Mouse (Mus musculus) hindbrain, embryonic 14.5 days (tissue): Measurements from ENCODE around the gene Zfp352. TPM values are rescaled to one million over a fixed set of nuclear protein-coding genes. Genes with fewer than 3 reads are reported as not detected.
"Not testable (repeated sequence)": the region's sequence is repeated elsewhere in the genome, so short reads cannot be mapped to it uniquely, and the experiment has no call there.

ENCODE experiments used
- ATAC-seq: fragments of 200-750 bp; cut with Nextera tagmentation; 2 replicates; pipeline ENCODE4 v1.8.0; 2017; ENCODE audit warnings: moderate number of reproducible peaks, mild to moderate bottlenecking, moderate TSS enrichment, moderate library complexity; ENCODE audit not compliant: low FRiP score
- DNase-seq: peaks from one replicate; pipeline ENCODE4 v3.0.0-alpha.2; 2015; ENCODE audit warnings: low spot score
- H3K27ac ChIP-seq: fragments of 300-500 bp; sonication (generic); 2 replicates; pipeline ENCODE4 v1.5.1; 2014; ENCODE audit warnings: mild to moderate bottlenecking, moderate library complexity
- H3K27me3 ChIP-seq: fragments of 300-500 bp; sonication (generic); 2 replicates; pipeline ENCODE4 v1.6.1; 2014; ENCODE audit warnings: mild to moderate bottlenecking, low read length, mixed read lengths; ENCODE audit not compliant: control insufficient read depth, insufficient read depth
- H3K36me3 ChIP-seq: fragments of 300-500 bp; sonication (generic); replicated peaks from 2 replicates; pipeline ENCODE4 v1.6.1; 2014; ENCODE audit not compliant: control insufficient read depth, insufficient read depth
- H3K4me1 ChIP-seq: fragments of 300-500 bp; sonication (generic); replicated peaks from 2 replicates; pipeline ENCODE4 v1.6.1; 2014; ENCODE audit warnings: antibody characterized with exemption, low read length, mixed read lengths; ENCODE audit not compliant: control insufficient read depth, insufficient read depth
- H3K4me2 ChIP-seq: fragments of 300-500 bp; sonication (generic); replicated peaks from 2 replicates; pipeline ENCODE4 v1.6.1; 2014; ENCODE audit warnings: mild to moderate bottlenecking, moderate library complexity
- H3K4me3 ChIP-seq: fragments of 300-500 bp; sonication (generic); replicated peaks from 2 replicates; pipeline ENCODE4 v1.5.1; 2014; ENCODE audit warnings: mild to moderate bottlenecking, low read length
- H3K9ac ChIP-seq: fragments of 300-500 bp; sonication (generic); 2 replicates; pipeline ENCODE4 v1.6.1; 2014
- H3K9me3 ChIP-seq: fragments of 300-500 bp; sonication (generic); 2 replicates; pipeline ENCODE4 v1.6.1; 2016; ENCODE audit warnings: low read length; ENCODE audit not compliant: control insufficient read depth
- WGBS: fragments of 180-500 bp; shearing (Covaris S2); extraction: QIAGEN DNeasy Blood & Tissue Kit; methylation state at CpG from one replicate; pipeline ENCODE4 v1.1.7; 2014; 5-methylcytosine and 5-hydroxymethylcytosine counted together
- polyA plus RNA-seq: library from polyadenylated mRNA; unstranded; fragments of >200 nt; fragmentation: Nextera tagmentation; extraction: Ambion mirVana; gene quantifications from 2 replicates; pipeline ENCODE4 v1.2.1, GENCODE M21; 2014

Zfp352 gene
- polyA plus RNA-seq, result not detected in 2 replicates

DNA sequence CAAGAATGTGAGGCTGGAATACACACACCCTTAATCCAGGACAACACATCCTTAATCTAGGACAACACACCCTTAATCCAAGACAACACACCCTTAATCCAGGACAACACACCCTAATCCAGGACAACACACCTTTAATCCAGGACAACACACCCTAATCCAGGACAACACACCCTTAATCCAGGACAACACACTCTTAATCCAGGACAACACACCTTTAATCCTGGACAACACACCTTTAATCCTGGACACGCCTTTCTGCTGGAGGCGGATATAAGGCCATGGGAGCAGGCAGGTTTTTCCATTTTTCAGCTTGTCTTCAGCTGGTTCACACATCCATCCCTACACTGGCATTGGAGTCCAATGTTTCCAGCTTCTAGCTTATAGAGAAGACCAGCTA is at the start of gene Zfp352:
Zfp352 (plus strand) TSS at position 301 of the 400 bp plus-strand sequence.
- H3K4me1 ChIP-seq, result no peaks in the 10 kb centered on the region
- H3K27me3 ChIP-seq, result no peaks in the 10 kb centered on the region
- H3K27ac ChIP-seq, result no peak within 1 kb of the TSS
- no peak within 1 kb of the TSS for H3K4me3 ChIP-seq
- no peak within 1 kb of the TSS for H3K9ac ChIP-seq
- DNase-seq, result no peak
- H3K9me3 ChIP-seq, result no peaks in the 10 kb centered on the region
- H3K4me2 ChIP-seq, result no peak within 1 kb of the TSS
- WGBS, result 93% methylated on average over 2 of the region's 2 CpGs
- H3K36me3 ChIP-seq, result no peaks in the 10 kb centered on the region
- ATAC-seq, result no peak

DNA sequence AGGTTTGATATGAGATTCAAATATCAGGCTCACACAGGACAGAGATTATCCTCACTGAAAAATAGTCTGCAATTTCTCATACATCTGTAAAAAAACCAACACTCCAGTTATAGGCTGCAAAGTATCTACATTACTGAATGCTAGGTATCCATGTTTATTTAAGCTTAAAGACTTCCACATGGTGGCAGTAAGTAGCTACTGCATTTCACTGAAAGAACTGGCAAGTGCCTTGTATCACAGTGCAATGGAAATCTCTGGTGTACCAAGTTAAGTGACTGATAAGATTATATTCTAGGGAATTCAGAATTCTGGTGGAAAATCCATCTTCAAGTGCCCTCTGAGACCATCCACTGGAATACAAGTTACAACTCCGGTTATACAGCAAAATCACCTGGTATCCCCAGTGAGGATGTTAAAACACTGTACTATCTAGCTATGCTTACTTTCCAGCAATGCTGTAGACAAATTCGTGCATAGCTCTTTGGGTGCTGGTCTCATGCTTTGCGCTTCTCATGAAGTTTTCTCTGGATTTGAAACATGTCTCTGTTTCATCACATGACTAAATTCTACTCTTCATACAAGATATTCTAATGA is 47.6 kb upstream of the Zfp352 start:
- Histone ChIP-seq H3K9ac (no peak overlapping the region), H3K9me3 (no peaks in the 10 kb centered on the region), H3K36me3 (no peaks in the 10 kb centered on the region), H3K27me3 (no peaks in the 10 kb centered on the region), H3K4me2 (no peak overlapping the region), H3K4me1 (no peaks in the 10 kb centered on the region), H3K4me3 (no peak overlapping the region), H3K27ac (no peak overlapping the region)
- DNase-seq (peak; percentile 79), ATAC-seq (peak; percentile 72; the same call in 1 of the 2 replicates)
- WGBS, result 77% methylated on average over 3 of the region's 3 CpGs

DNA sequence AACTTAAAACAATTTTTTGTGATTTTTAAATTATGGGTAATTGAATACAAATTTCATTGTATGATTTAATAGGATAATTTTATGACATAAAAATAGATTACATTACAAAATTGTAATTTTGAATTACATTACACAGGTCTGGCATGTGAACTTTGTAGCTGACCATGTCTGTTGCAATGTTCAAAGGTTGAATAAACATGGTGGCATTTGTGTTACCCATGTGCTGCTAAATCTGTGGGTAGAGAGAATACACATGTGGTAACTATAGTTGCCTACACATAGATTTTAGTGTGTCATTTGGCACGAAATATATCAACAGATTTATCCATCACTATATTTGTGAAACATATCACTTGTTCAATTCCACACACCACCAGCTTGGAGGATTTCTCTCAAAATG is 44.6 kb upstream of the Zfp352 start:
- Histone ChIP-seq H3K4me2 (no peak overlapping the region), H3K36me3 (no peaks in the 10 kb centered on the region), H3K27me3 (no peaks in the 10 kb centered on the region), H3K27ac (no peak overlapping the region), H3K4me1 (no peaks in the 10 kb centered on the region), H3K9ac (no peak overlapping the region), H3K9me3 (no peaks in the 10 kb centered on the region), H3K4me3 (no peak overlapping the region)
- no peak for ATAC-seq
- DNase-seq, result no peak
- WGBS, result 88% methylated on average over 1 of the region's 1 CpGs

DNA sequence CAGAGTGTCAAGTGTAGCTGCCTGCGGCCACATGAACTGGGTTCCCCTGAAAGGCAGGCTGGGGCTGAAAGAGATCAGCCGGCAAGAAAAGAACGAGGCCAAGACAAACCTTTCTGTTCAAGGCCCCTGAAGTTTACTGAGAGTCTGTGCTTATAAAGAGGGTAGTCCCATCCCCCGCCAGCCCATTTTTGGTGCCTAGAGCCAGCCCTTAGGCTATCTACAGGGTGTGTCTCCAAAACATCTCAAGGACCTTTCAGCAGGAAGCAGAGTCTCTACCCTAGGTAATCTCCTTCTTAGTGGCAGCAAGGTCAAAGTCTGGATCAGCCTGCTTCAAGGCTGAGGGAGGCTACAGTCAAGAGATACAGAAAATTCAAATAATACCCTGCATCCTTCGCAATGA is 15.2 kb upstream of the Zfp352 start:
- Histone ChIP-seq H3K4me2 (no peak overlapping the region), H3K4me1 (no peaks in the 10 kb centered on the region), H3K9me3 (no peaks in the 10 kb centered on the region), H3K9ac (no peak overlapping the region), H3K4me3 (no peak overlapping the region), H3K36me3 (no peaks in the 10 kb centered on the region), H3K27me3 (no peaks in the 10 kb centered on the region), H3K27ac (no peak overlapping the region)
- DNase-seq, result no peak
- no peak for ATAC-seq
- WGBS, result 86% methylated on average over 5 of the region's 5 CpGs

DNA sequence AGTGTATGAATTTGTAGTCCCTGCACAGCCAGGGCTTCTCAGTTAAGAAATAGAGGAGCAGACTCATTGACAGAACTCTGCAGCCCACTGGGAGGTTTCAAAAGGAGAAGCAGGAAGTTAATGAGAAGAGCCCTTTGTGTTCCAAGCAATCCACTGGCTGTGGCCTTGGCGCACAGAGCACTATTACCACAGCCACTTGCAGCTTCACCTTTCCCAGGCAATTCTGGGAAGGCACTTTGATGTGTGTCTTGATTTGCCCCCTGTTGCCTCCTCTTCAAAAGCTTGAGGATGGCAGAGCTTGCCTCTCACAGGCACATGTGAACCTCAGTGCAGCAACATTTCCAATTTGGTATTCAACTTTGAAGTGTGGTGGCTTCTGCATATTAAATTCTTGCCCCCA is 7.1 kb upstream of the Zfp352 start:
- H3K9ac ChIP-seq, result no peak overlapping the region
- no peaks in the 10 kb centered on the region for H3K27me3 ChIP-seq
- no peak overlapping the region for H3K27ac ChIP-seq
- no peak overlapping the region for H3K4me2 ChIP-seq
- ATAC-seq (no peak), DNase-seq (no peak)
- H3K4me3 ChIP-seq, result no peak overlapping the region
- no peaks in the 10 kb centered on the region for H3K9me3 ChIP-seq
- H3K36me3 ChIP-seq, result no peaks in the 10 kb centered on the region
- H3K4me1 ChIP-seq, result no peaks in the 10 kb centered on the region
- 43% methylated on average over 1 of the region's 1 CpGs for WGBS

- DNase-seq (no peak), ATAC-seq (no peak)
- no peaks in the 10 kb centered on the region for H3K9me3 ChIP-seq
- no peaks in the 10 kb centered on the region for H3K36me3 ChIP-seq
- no peak overlapping the region for H3K27ac ChIP-seq
- no peak overlapping the region for H3K9ac ChIP-seq
- H3K4me1 ChIP-seq, result no peaks in the 10 kb centered on the region
- no peak overlapping the region for H3K4me2 ChIP-seq
- 64% methylated on average over 3 of the region's 3 CpGs for WGBS
- H3K27me3 ChIP-seq, result no peaks in the 10 kb centered on the region
- no peak overlapping the region for H3K4me3 ChIP-seq
Observed at GRCm38 (mm10) chr4:90212076-90212475, 6.5 kb upstream of the Zfp352 start.

DNA sequence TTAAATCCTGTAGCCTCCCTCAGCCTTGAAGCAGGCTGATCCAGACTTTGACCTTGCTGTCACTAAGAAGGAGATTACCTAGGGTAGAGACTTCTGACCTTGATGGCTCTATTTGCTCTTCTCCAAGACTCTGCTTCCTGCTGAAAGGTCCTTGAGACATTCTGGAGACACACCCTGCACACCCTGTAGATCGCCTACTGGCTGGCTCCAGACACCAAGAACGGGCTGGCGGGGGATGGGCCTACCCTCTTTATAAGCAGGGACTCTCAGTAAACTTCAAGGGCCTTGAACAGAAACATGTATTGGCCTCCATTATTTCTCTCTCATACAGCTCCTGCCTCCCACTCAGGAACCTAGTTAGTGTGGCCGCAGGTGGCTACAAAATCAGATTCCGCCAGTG is 17.0 kb downstream of the Zfp352 start:
- not testable (repeated sequence) for H3K4me1 ChIP-seq, H3K4me3 ChIP-seq, H3K9me3 ChIP-seq, ATAC-seq, H3K4me2 ChIP-seq, H3K27ac ChIP-seq, DNase-seq, H3K36me3 ChIP-seq, H3K9ac ChIP-seq, H3K27me3 ChIP-seq
- 94% methylated on average over 5 of the region's 5 CpGs for WGBS

GRCm38 (mm10) chr4:90269781-90270180 is 51.2 kb downstream of the Zfp352 start:
- DNase-seq, result no peak
- no peaks in the 10 kb centered on the region for H3K4me1 ChIP-seq
- no peak overlapping the region for H3K4me2 ChIP-seq

More at GRCm38 (mm10) chr4:90269781-90270180, 51.2 kb downstream of the Zfp352 start:
- Histone ChIP-seq H3K9ac (no peak overlapping the region), H3K36me3 (no peaks in the 10 kb centered on the region), H3K9me3 (peaks cover 19% of the 10 kb centered on the region), H3K4me3 (no peak overlapping the region), H3K27me3 (no peaks in the 10 kb centered on the region), H3K27ac (no peak overlapping the region)
- ATAC-seq, result no peak
